Comparison of ENCODE assay signal across 8 mouse cellular contexts in the genomic region with DNA sequence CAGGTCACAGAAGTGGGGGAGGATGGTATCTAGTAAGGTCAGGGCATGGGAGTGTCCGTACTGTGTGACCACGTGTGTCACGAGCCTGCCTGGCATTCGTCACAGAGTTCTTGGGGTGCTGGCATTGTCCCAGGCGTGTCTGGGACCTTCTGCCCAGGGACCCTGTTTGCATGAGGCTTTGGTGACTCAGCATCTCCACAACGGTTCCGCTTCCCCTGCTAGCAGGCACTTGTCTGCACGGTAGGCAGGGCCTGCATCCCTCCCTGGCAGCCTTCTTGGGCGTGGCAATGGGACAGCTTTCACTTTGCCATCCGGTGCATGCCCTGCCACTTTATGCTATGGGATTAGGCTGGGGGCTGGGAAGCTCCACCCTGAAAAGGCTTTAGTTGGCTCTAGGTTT. TPM values are rescaled to one million over a fixed set of nuclear protein-coding genes. Genes with fewer than 3 reads are reported as not detected.
DNase-seq lines count a peak whose midpoint lies in the region; ATAC-seq and TF ChIP-seq lines count a peak whose summit lies in the region.

No protein-coding gene starts in this region.

- no peak for ATAC-seq in kidney, embryonic 14.5 days (ENCODE audit: low FRiP score, low TSS enrichment)
- ATAC-seq in forebrain, embryonic 14.5 days, result no peak
- no peak for ATAC-seq in forebrain, embryonic 13.5 days

- H3K4me2 ChIP-seq in kidney, embryonic 14.5 days (replicated peaks; ENCODE audit: low read depth, low read length), result no peak overlapping the region
- H3K4me2 ChIP-seq in forebrain, embryonic 14.5 days (ENCODE audit: low read length), result no peak overlapping the region
- no peak overlapping the region for H3K4me2 ChIP-seq in forebrain, embryonic 13.5 days

- H3K27me3 ChIP-seq in kidney, adult 2 months (replicated peaks; ENCODE audit: control insufficient read depth, insufficient read depth, low read length), result no peaks in the 10 kb centered on the region
- H3K27me3 ChIP-seq in kidney, embryonic 14.5 days (ENCODE audit: control insufficient read depth, insufficient read depth, low read length), result no peaks in the 10 kb centered on the region
- H3K27me3 ChIP-seq in forebrain, embryonic 14.5 days (replicated peaks; ENCODE audit: control insufficient read depth, insufficient read depth, low read length), result no peaks in the 10 kb centered on the region
- H3K27me3 ChIP-seq in forebrain, embryonic 13.5 days, result no peaks in the 10 kb centered on the region

- TF ChIP-seq CTCF in kidney, adult 2 months (conservative IDR thresholded peaks at IDR 0.05; ENCODE audit: insufficient read depth, insufficient read length, low read depth, low read length), result no peak

- no peak overlapping the region for H3K27ac ChIP-seq in kidney, adult 2 months (ENCODE audit: insufficient read depth, low read depth, low read length)
- H3K27ac ChIP-seq in kidney, embryonic 14.5 days (ENCODE audit: low read depth, low read length), result no peak overlapping the region
- peak overlapping the region; percentile 81 for H3K27ac ChIP-seq in macrophage
- no peak overlapping the region for H3K27ac ChIP-seq in forebrain, embryonic 14.5 days (ENCODE audit: low read depth, low read length)
- no peak overlapping the region for H3K27ac ChIP-seq in forebrain, embryonic 13.5 days

- H3K4me1 ChIP-seq in kidney, adult 2 months (ENCODE audit: control insufficient read depth, insufficient read depth, low read length), result no peaks in the 10 kb centered on the region
- no peaks in the 10 kb centered on the region for H3K4me1 ChIP-seq in kidney, embryonic 14.5 days (ENCODE audit: control insufficient read depth, insufficient read depth, low read length)
- no peaks in the 10 kb centered on the region for H3K4me1 ChIP-seq in forebrain, embryonic 14.5 days (ENCODE audit: control insufficient read depth, insufficient read depth, low read length)
- no peaks in the 10 kb centered on the region for H3K4me1 ChIP-seq in forebrain, embryonic 13.5 days

- H3K36me3 ChIP-seq in kidney, adult 2 months (ENCODE audit: control insufficient read depth, insufficient read depth, low read length), result no peaks in the 10 kb centered on the region
- no peaks in the 10 kb centered on the region for H3K36me3 ChIP-seq in kidney, embryonic 14.5 days (ENCODE audit: control insufficient read depth, insufficient read depth, low read length)
- H3K36me3 ChIP-seq in macrophage (ENCODE audit: inconsistent target), result peaks cover 16% of the 10 kb centered on the region
- H3K36me3 ChIP-seq in forebrain, embryonic 14.5 days (ENCODE audit: control insufficient read depth, insufficient read depth, low read length), result no peaks in the 10 kb centered on the region
- H3K36me3 ChIP-seq in forebrain, embryonic 13.5 days (ENCODE audit: poor library complexity, severe bottlenecking), result no peaks in the 10 kb centered on the region

- intact Hi-C loops in heart, postnatal 14 days (cut with DNase I), result no loop called here

- H3K9ac ChIP-seq in kidney, embryonic 14.5 days (ENCODE audit: low read depth, low read length), result no peak overlapping the region
- no peak overlapping the region for H3K9ac ChIP-seq in forebrain, embryonic 14.5 days (ENCODE audit: low read length)
- H3K9ac ChIP-seq in forebrain, embryonic 13.5 days, result no peak overlapping the region

- no peak for TF ChIP-seq POLR2A in kidney, adult 2 months (IDR thresholded peaks at IDR 0.05; ENCODE audit: low read depth, low read length)

- no peak overlapping the region for H3K4me3 ChIP-seq in kidney, adult 2 months (ENCODE audit: insufficient read depth, low read depth, low read length)
- H3K4me3 ChIP-seq in kidney, embryonic 14.5 days (ENCODE audit: low read length), result no peak overlapping the region
- no peak overlapping the region for H3K4me3 ChIP-seq in macrophage (ENCODE audit: inconsistent target)
- H3K4me3 ChIP-seq in forebrain, embryonic 14.5 days (ENCODE audit: low read depth, low read length), result no peak overlapping the region
- no peak overlapping the region for H3K4me3 ChIP-seq in forebrain, embryonic 13.5 days

- peak; percentile 24 for DNase-seq in kidney, adult 2 months
- DNase-seq in adipocyte (ENCODE audit: low spot score), result peak; percentile 16
- peak; percentile 31 to 38 for DNase-seq in heart, postnatal 14 days
- peak; percentile 50 to 80 for DNase-seq in urinary bladder, adult 18-20 months (ENCODE audit: low spot score in 2 of 2)
- DNase-seq in forebrain, embryonic 14.5 days (ENCODE audit: low spot score), result no peak

- no peaks in the 10 kb centered on the region for H3K9me3 ChIP-seq in kidney, embryonic 14.5 days (ENCODE audit: control insufficient read depth, low read length)
- H3K9me3 ChIP-seq in forebrain, embryonic 14.5 days (replicated peaks; ENCODE audit: control insufficient read depth, low read length), result no peaks in the 10 kb centered on the region
- H3K9me3 ChIP-seq in forebrain, embryonic 13.5 days (replicated peaks), result no peaks in the 10 kb centered on the region

- H3K79me2 ChIP-seq in macrophage (ENCODE audit: inconsistent target), result peaks cover 83% of the 10 kb centered on the region

- 55% methylated on average over 10 of the region's 10 CpGs for WGBS in kidney, adult 2 months
- 67% methylated on average over 10 of the region's 10 CpGs for WGBS in kidney, embryonic 14.5 days
- under 1% methylated on average over 10 of the region's 10 CpGs for WGBS in macrophage (ENCODE audit: missing documents)
- WGBS in forebrain, embryonic 14.5 days, result 72% methylated on average over 10 of the region's 10 CpGs
- WGBS in forebrain, embryonic 13.5 days, result 66% methylated on average over 10 of the region's 10 CpGs

RNA-seq across cellular contexts. Expression of a gene that starts 27.9 kb away (rescaled TPM):
- polyA plus RNA-seq in kidney, adult 2 months (2012; rRNA removed), result 2.3 and 2.6 TPM in 2 replicates
- 1.4 and 1.8 TPM in 2 replicates for polyA plus RNA-seq in kidney, embryonic 14.5 days (2014; fragmentation: Nextera tagmentation; extraction: Ambion mirVana)
- total RNA-seq in heart, postnatal 14 days (2021), result 1 to 10 TPM; 1.3 to 3.4 TPM
- total RNA-seq in macrophage (2018; cell fraction: chromatin; rRNA removed), result 100 to 1,000 TPM in 20 of 26 experiments, 10 to 100 TPM in 6; 40.3 to 320 (median 186) TPM
- total RNA-seq in macrophage (2018; cell fraction: cytosol; rRNA removed), result 100 to 1,000 TPM in 14 of 26 experiments, 10 to 100 TPM in 12; 40.9 to 189 (median 109) TPM
- 100 to 1,000 TPM in 20 of 26 experiments, 10 to 100 TPM in 6; 47.0 to 265 (median 151) TPM for total RNA-seq in macrophage (2018; cell fraction: nucleus; rRNA removed)
- polyA plus RNA-seq in macrophage (2018), result 89.8 to 107 TPM (median 90.1 TPM) in 3 replicates
- 1.0 and 1.6 TPM in 2 replicates for polyA plus RNA-seq in forebrain, embryonic 14.5 days (2014; fragmentation: Nextera tagmentation; extraction: Ambion mirVana)
- 0.30 and 0.43 TPM in 2 replicates for polyA plus RNA-seq in forebrain, embryonic 13.5 days (2015; fragmentation: Nextera tagmentation; extraction: Ambion mirVana)

RNA-seq across cellular contexts. Expression of a gene that starts 38.2 kb away (rescaled TPM):
- polyA plus RNA-seq in kidney, adult 2 months (2012; rRNA removed), result 4.1 and 4.2 TPM in 2 replicates
- 3.2 and 6.8 TPM in 2 replicates for polyA plus RNA-seq in kidney, embryonic 14.5 days (2014; fragmentation: Nextera tagmentation; extraction: Ambion mirVana)
- total RNA-seq in heart, postnatal 14 days (2021), result 1 to 10 TPM in 1 of 2 experiments, under 1 TPM in 1; 0.54 to 1.2 TPM
- total RNA-seq in macrophage (2018; cell fraction: chromatin; rRNA removed), result 100 to 1,000 TPM in 16 of 26 experiments, 10 to 100 TPM in 10; 19.8 to 277 (median 119) TPM
- total RNA-seq in macrophage (2018; cell fraction: cytosol; rRNA removed), result 10 to 100 TPM; 44.6 to 93.4 (median 63.3) TPM
- total RNA-seq in macrophage (2018; cell fraction: nucleus; rRNA removed), result 100 to 1,000 TPM in 9 of 26 experiments, 10 to 100 TPM in 17; 29.9 to 258 (median 87.1) TPM
- 34.5 to 36.9 TPM (median 35.4 TPM) in 3 replicates for polyA plus RNA-seq in macrophage (2018)
- polyA plus RNA-seq in forebrain, embryonic 14.5 days (2014; fragmentation: Nextera tagmentation; extraction: Ambion mirVana), result 2.2 and 2.9 TPM in 2 replicates
- 1.8 TPM in 2 replicates for polyA plus RNA-seq in forebrain, embryonic 13.5 days (2015; fragmentation: Nextera tagmentation; extraction: Ambion mirVana)

Comparison
In these comparisons a context has a peak if more than half of its experiments do, and no peak if none do; other contexts are left out.
1. RNA of a gene that starts 27.9 kb away (polyA plus RNA-seq): 89.8 to 107 TPM in macrophage; 2.3 to 2.6 TPM in kidney, adult 2 months, 1.0 to 1.6 TPM in forebrain, embryonic 14.5 days, 1.4 to 1.8 TPM in kidney, embryonic 14.5 days and 0.30 to 0.43 TPM in forebrain, embryonic 13.5 days; every median in the first group is over 10 times any median in the second.